ENCODE assay signal across 19 mouse cellular contexts in the genomic region with DNA sequence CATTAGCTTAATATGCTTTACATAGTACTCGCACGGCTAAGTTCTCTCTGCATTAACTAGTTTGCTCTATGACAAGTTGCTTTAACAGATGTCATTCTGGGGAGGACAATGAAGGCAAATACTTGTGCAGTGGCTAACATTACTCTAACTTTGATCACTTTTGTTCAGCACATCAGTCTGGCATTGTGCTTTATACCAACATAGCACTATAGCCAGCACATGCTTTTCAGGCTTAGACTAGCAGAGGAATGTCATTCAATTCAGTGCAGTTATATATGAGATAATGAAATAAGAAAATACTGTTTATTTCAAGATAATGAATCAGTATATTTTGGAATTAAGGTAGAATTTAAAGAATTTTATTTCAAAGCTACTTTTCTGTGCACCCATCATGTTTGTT.
DNase-seq lines count a peak whose midpoint lies in the region; ATAC-seq lines count a peak whose summit lies in the region.
"Had no signal": no experiment of that assay in that cellular context is flagged by ENCODE, and none has a peak within 500 bp of the region (broad histone marks: within the 10 kb centered on the region; RNA-seq: fewer than 3 reads in every experiment).

No protein-coding gene starts in this region.

- no peak overlapping the region for H3K9ac ChIP-seq in embryonic facial prominence, embryonic 11.5 days (replicated peaks; ENCODE audit: low read length)
- no peak overlapping the region for H3K9ac ChIP-seq in forebrain, embryonic 11.5 days (ENCODE audit: low read length)
- no peak overlapping the region for H3K9ac ChIP-seq in forebrain, embryonic 15.5 days (replicated peaks)
- H3K9ac ChIP-seq in forebrain, embryonic 14.5 days (ENCODE audit: low read length), result no peak overlapping the region
- no peak overlapping the region for H3K9ac ChIP-seq in forebrain, embryonic 16.5 days (replicated peaks; ENCODE audit: low read depth, low read length)
- H3K9ac ChIP-seq: embryonic facial prominence, embryonic 12.5 days had no signal

- DNase-seq in embryonic facial prominence, embryonic 11.5 days (ENCODE audit: low spot score), result peak; percentile 4
- no peak for DNase-seq in embryonic facial prominence, embryonic 10.5 days (ENCODE audit: low spot score)
- DNase-seq in forebrain, embryonic 11.5 days (ENCODE audit: low spot score), result no peak
- DNase-seq in forebrain, embryonic 14.5 days (ENCODE audit: low spot score), result no peak
- peak; percentile 42 for DNase-seq in Muller cell, postnatal 12 days (ENCODE audit: inconsistent ontology term)
- no peak for DNase-seq in kidney, postnatal 10 days
- DNase-seq: adrenal gland, adult 8-10 months; adrenal gland, postnatal 14 days; adrenal gland, postnatal 36 days; cerebellum, adult 11-12 months; cerebellum, adult 2 months; cerebellum, adult 9-10 months; cerebellum, postnatal 10 days; cerebellum, postnatal 25 days had no signal

- H3K4me1 ChIP-seq in embryonic facial prominence, embryonic 11.5 days (ENCODE audit: control insufficient read depth, insufficient read depth, low read length), result no peaks in the 10 kb centered on the region
- peaks cover 3% of the 10 kb centered on the region; the same call in 1 of the 2 replicates for H3K4me1 ChIP-seq in embryonic facial prominence, embryonic 10.5 days
- H3K4me1 ChIP-seq in forebrain, embryonic 11.5 days (replicated peaks; ENCODE audit: control insufficient read depth, insufficient read depth, low read length), result no peaks in the 10 kb centered on the region; the same call in 1 of the 2 replicates
- H3K4me1 ChIP-seq in forebrain, embryonic 15.5 days, result peaks cover 7% of the 10 kb centered on the region; the same call in 1 of the 2 replicates
- peaks cover 8% of the 10 kb centered on the region for H3K4me1 ChIP-seq in forebrain, embryonic 14.5 days (ENCODE audit: control insufficient read depth, insufficient read depth, low read length)
- 0 out of 2 replicates have a peak, but pooled peaks cover 4% of the 10 kb centered on the region for H3K4me1 ChIP-seq in forebrain, embryonic 16.5 days (replicated peaks; ENCODE audit: control insufficient read depth, insufficient read depth, low read length)
- H3K4me1 ChIP-seq: embryonic facial prominence, embryonic 12.5 days had no signal

- ATAC-seq in embryonic facial prominence, embryonic 11.5 days (replicated peaks; ENCODE audit: insufficient number of reproducible peaks, low FRiP score, low TSS enrichment, low read depth), result no peak
- peak; percentile 61; the same call in 1 of the 2 replicates for ATAC-seq in forebrain, embryonic 11.5 days (replicated peaks; ENCODE audit: low FRiP score)
- ATAC-seq in forebrain, embryonic 15.5 days (replicated peaks), result no peak
- ATAC-seq in forebrain, embryonic 14.5 days, result 0 out of 2 replicates have a peak, but pooled peaks have one; percentile 26
- ATAC-seq in forebrain, embryonic 16.5 days, result no peak
- ATAC-seq: activated CD4-positive, CD25-positive, alpha-beta regulatory T cell, adult 4 months; Patski had no signal

- H3K4me2 ChIP-seq in embryonic facial prominence, embryonic 11.5 days (ENCODE audit: low read depth, low read length), result no peak overlapping the region
- H3K4me2 ChIP-seq in forebrain, embryonic 11.5 days (ENCODE audit: low read depth, low read length, severe bottlenecking), result no peak overlapping the region
- H3K4me2 ChIP-seq in forebrain, embryonic 15.5 days (replicated peaks), result no peak overlapping the region
- H3K4me2 ChIP-seq in forebrain, embryonic 14.5 days (ENCODE audit: low read length), result no peak overlapping the region
- H3K4me2 ChIP-seq in forebrain, embryonic 16.5 days (ENCODE audit: low read length), result no peak overlapping the region
- H3K4me2 ChIP-seq: embryonic facial prominence, embryonic 12.5 days had no signal

- no peak overlapping the region for H3K27ac ChIP-seq in embryonic facial prominence, embryonic 11.5 days (replicated peaks; ENCODE audit: low read depth, low read length)
- no peak overlapping the region for H3K27ac ChIP-seq in embryonic facial prominence, embryonic 10.5 days (replicated peaks)
- H3K27ac ChIP-seq in forebrain, embryonic 11.5 days (ENCODE audit: low read depth, low read length), result no peak overlapping the region
- H3K27ac ChIP-seq in forebrain, embryonic 15.5 days (replicated peaks), result no peak overlapping the region
- H3K27ac ChIP-seq in forebrain, embryonic 14.5 days (ENCODE audit: low read depth, low read length), result no peak overlapping the region
- no peak overlapping the region for H3K27ac ChIP-seq in forebrain, embryonic 16.5 days (ENCODE audit: low read length)
- H3K27ac ChIP-seq: embryonic facial prominence, embryonic 12.5 days had no signal

- 71% methylated on average over 2 of the region's 2 CpGs for WGBS in embryonic facial prominence, embryonic 11.5 days
- WGBS in embryonic facial prominence, embryonic 10.5 days, result 68% methylated on average over 2 of the region's 2 CpGs
- 8% methylated on average over 2 of the region's 2 CpGs for WGBS in forebrain, embryonic 11.5 days
- 34% methylated on average over 2 of the region's 2 CpGs for WGBS in forebrain, embryonic 15.5 days
- 13% methylated on average over 2 of the region's 2 CpGs for WGBS in forebrain, embryonic 14.5 days
- 25% methylated on average over 2 of the region's 2 CpGs for WGBS in forebrain, embryonic 16.5 days

- H3K27me3 ChIP-seq in embryonic facial prominence, embryonic 11.5 days (ENCODE audit: control insufficient read depth, insufficient read depth, low read length), result no peaks in the 10 kb centered on the region
- H3K27me3 ChIP-seq in embryonic facial prominence, embryonic 10.5 days (replicated peaks; ENCODE audit: low read depth, poor library complexity, severe bottlenecking), result no peaks in the 10 kb centered on the region
- H3K27me3 ChIP-seq in forebrain, embryonic 11.5 days (ENCODE audit: control insufficient read depth, insufficient read depth, low read length), result no peaks in the 10 kb centered on the region
- H3K27me3 ChIP-seq in forebrain, embryonic 15.5 days, result no peaks in the 10 kb centered on the region
- H3K27me3 ChIP-seq in forebrain, embryonic 14.5 days (replicated peaks; ENCODE audit: control insufficient read depth, insufficient read depth, low read length), result no peaks in the 10 kb centered on the region
- H3K27me3 ChIP-seq in forebrain, embryonic 16.5 days (replicated peaks; ENCODE audit: control insufficient read depth, insufficient read depth, low read length), result no peaks in the 10 kb centered on the region
- H3K27me3 ChIP-seq: embryonic facial prominence, embryonic 12.5 days; Patski had no signal

- H3K9me3 ChIP-seq in embryonic facial prominence, embryonic 11.5 days (replicated peaks; ENCODE audit: control insufficient read depth, low read length), result no peaks in the 10 kb centered on the region
- no peaks in the 10 kb centered on the region for H3K9me3 ChIP-seq in embryonic facial prominence, embryonic 10.5 days
- H3K9me3 ChIP-seq in forebrain, embryonic 11.5 days (ENCODE audit: control insufficient read depth, low read length), result no peaks in the 10 kb centered on the region
- H3K9me3 ChIP-seq in forebrain, embryonic 15.5 days, result no peaks in the 10 kb centered on the region
- H3K9me3 ChIP-seq in forebrain, embryonic 14.5 days (replicated peaks; ENCODE audit: control insufficient read depth, low read length), result no peaks in the 10 kb centered on the region
- no peaks in the 10 kb centered on the region for H3K9me3 ChIP-seq in forebrain, embryonic 16.5 days (ENCODE audit: control insufficient read depth, low read length)
- H3K9me3 ChIP-seq: embryonic facial prominence, embryonic 12.5 days had no signal

- H3K4me3 ChIP-seq in embryonic facial prominence, embryonic 11.5 days (ENCODE audit: low read depth, low read length), result no peak overlapping the region
- H3K4me3 ChIP-seq in embryonic facial prominence, embryonic 10.5 days, result no peak overlapping the region
- H3K4me3 ChIP-seq in forebrain, embryonic 11.5 days (ENCODE audit: low read depth, low read length), result no peak overlapping the region
- no peak overlapping the region for H3K4me3 ChIP-seq in forebrain, embryonic 15.5 days
- no peak overlapping the region for H3K4me3 ChIP-seq in forebrain, embryonic 14.5 days (ENCODE audit: low read depth, low read length)
- H3K4me3 ChIP-seq in forebrain, embryonic 16.5 days (replicated peaks; ENCODE audit: low read length), result no peak overlapping the region
- H3K4me3 ChIP-seq: embryonic facial prominence, embryonic 12.5 days had no signal

- H3K36me3 ChIP-seq in embryonic facial prominence, embryonic 11.5 days (replicated peaks; ENCODE audit: control insufficient read depth, insufficient read depth, low read depth, low read length), result no peaks in the 10 kb centered on the region
- no peaks in the 10 kb centered on the region for H3K36me3 ChIP-seq in embryonic facial prominence, embryonic 10.5 days (replicated peaks)
- H3K36me3 ChIP-seq in forebrain, embryonic 11.5 days (ENCODE audit: control insufficient read depth, insufficient read depth, low read length), result no peaks in the 10 kb centered on the region
- no peaks in the 10 kb centered on the region for H3K36me3 ChIP-seq in forebrain, embryonic 15.5 days
- no peaks in the 10 kb centered on the region for H3K36me3 ChIP-seq in forebrain, embryonic 14.5 days (ENCODE audit: control insufficient read depth, insufficient read depth, low read length)
- no peaks in the 10 kb centered on the region for H3K36me3 ChIP-seq in forebrain, embryonic 16.5 days (ENCODE audit: control insufficient read depth, insufficient read depth)
- H3K36me3 ChIP-seq: embryonic facial prominence, embryonic 12.5 days had no signal

Comparison
In these comparisons a context has a peak if more than half of its experiments do, and no peak if none do; other contexts are left out.
1. ATAC-seq: peak in forebrain, embryonic 11.5 days (single experiment) and forebrain, embryonic 14.5 days (single experiment); none in embryonic facial prominence, embryonic 11.5 days (single experiment), forebrain, embryonic 15.5 days (single experiment) and forebrain, embryonic 16.5 days (single experiment).
2. DNase-seq: peak in embryonic facial prominence, embryonic 11.5 days (single experiment) and Muller cell, postnatal 12 days (single experiment); none in embryonic facial prominence, embryonic 10.5 days (single experiment), forebrain, embryonic 11.5 days (single experiment), forebrain, embryonic 14.5 days (single experiment) and kidney, postnatal 10 days (single experiment).